Mouse (Mus musculus): ENCODE results near the gene Rnf113a2. TPM values are rescaled to one million over a fixed set of nuclear protein-coding genes. Genes with fewer than 3 reads are reported as not detected.

Rnf113a2 gene
- polyA plus RNA-seq, 1 experiment from 2014 or later: 23.6 TPM

DNA sequence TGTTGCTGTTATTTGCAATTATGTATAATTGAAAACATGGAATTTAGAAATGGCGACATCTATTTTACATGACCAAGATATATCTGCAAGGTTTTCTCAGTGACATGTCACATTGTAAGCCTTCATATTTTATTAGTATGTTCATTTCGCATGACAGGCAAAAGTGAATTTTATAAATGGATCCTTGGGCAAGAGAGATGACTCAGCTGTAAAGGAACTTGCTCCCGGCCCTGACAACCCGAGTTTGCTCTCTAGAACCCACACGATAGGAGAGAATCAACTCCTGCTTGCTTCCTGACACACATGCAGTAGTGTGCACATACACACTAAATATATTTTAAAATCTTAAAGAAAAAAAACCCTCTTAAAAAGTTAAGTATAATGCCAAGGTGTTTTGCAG is 44.4 kb downstream of the Rnf113a2 start:
- ATAC-seq: no peak
- no peak overlapping the region for H3K4me3 ChIP-seq (replicated peaks)
- peaks cover 13% of the 10 kb centered on the region; the same call in 1 of the 2 replicates for H3K36me3 ChIP-seq
- no peaks in the 10 kb centered on the region for H3K27me3 ChIP-seq (replicated peaks)
- WGBS: 90% methylated on average over 5 of the region's 5 CpGs
- H3K9me3 ChIP-seq: no peaks in the 10 kb centered on the region
- H3K4me1 ChIP-seq (replicated peaks): no peaks in the 10 kb centered on the region
- no peak overlapping the region for H3K4me2 ChIP-seq (replicated peaks)
- no peak overlapping the region for H3K9ac ChIP-seq
- H3K27ac ChIP-seq: no peak overlapping the region

DNA sequence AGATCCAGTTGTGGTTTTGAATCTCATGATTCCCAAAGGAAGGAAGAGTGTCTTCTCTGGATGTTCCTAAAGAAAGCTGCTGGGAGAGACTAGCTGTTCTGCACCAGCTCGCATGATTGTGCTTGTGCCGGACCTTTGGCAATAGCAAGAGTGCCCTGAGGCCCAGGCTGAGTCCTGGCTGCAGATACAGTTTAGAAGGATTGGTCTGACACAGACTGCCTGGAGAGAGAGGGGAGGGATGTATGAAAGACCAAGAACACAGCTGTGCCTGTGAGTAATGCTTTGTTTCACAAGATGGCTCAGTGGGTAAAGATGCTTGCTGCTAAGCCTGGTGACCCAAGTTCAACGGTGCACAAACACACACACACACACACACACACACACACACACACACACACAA is 45.9 kb downstream of the Rnf113a2 start:
- Histone ChIP-seq H3K9me3 (no peaks in the 10 kb centered on the region), H3K9ac (no peak overlapping the region), H3K4me2 (replicated peaks) (no peak overlapping the region), H3K27ac (no peak overlapping the region), H3K4me1 (replicated peaks) (no peaks in the 10 kb centered on the region), H3K4me3 (replicated peaks) (no peak overlapping the region), H3K36me3 (peaks cover 17% of the 10 kb centered on the region; the same call in 1 of the 2 replicates), H3K27me3 (replicated peaks) (no peaks in the 10 kb centered on the region)
- ATAC-seq: no peak
- 86% methylated on average over 3 of the region's 3 CpGs for WGBS

Other genes starting within 250 kb of the Rnf113a2 start
- 7.2 and 7.7 TPM in 2 replicates for gene Elmsan1, start 198.3 kb upstream of the Rnf113a2 start, polyA plus RNA-seq (2015; fragmentation: Nextera tagmentation; extraction: Ambion mirVana)
- gene Ptgr2, start 132.0 kb upstream of the Rnf113a2 start, polyA plus RNA-seq (2015; fragmentation: Nextera tagmentation; extraction: Ambion mirVana): 41.7 and 45.2 TPM in 2 replicates
- 54.7 and 61.6 TPM in 2 replicates for gene Zfp410, start 100.3 kb upstream of the Rnf113a2 start, polyA plus RNA-seq (2015; fragmentation: Nextera tagmentation; extraction: Ambion mirVana)
- gene Coq6, start 55.5 kb upstream of the Rnf113a2 start, polyA plus RNA-seq (2015; fragmentation: Nextera tagmentation; extraction: Ambion mirVana): 47.5 and 53.8 TPM in 2 replicates
- gene Fam161b, start 55.4 kb upstream of the Rnf113a2 start, polyA plus RNA-seq (2015; fragmentation: Nextera tagmentation; extraction: Ambion mirVana): 2.4 and 2.6 TPM in 2 replicates
- gene Entpd5, start 8.2 kb upstream of the Rnf113a2 start, polyA plus RNA-seq (2015; fragmentation: Nextera tagmentation; extraction: Ambion mirVana): 37.1 and 39.5 TPM in 2 replicates
- 0.52 and 0.80 TPM in 2 replicates for gene Bbof1, start 8.1 kb upstream of the Rnf113a2 start, polyA plus RNA-seq (2015; fragmentation: Nextera tagmentation; extraction: Ambion mirVana)
- gene Aldh6a1, start 33.8 kb downstream of the Rnf113a2 start, polyA plus RNA-seq (2015; fragmentation: Nextera tagmentation; extraction: Ambion mirVana): 29.0 and 31.8 TPM in 2 replicates
- 15.2 and 16.9 TPM in 2 replicates for gene Lin52, start 34.2 kb downstream of the Rnf113a2 start, polyA plus RNA-seq (2015; fragmentation: Nextera tagmentation; extraction: Ambion mirVana)
- gene Vsx2, start 152.6 kb downstream of the Rnf113a2 start, polyA plus RNA-seq (2015; fragmentation: Nextera tagmentation; extraction: Ambion mirVana): not detected in 2 replicates
- 16.5 and 20.8 TPM in 2 replicates for gene Abcd4, start 200.2 kb downstream of the Rnf113a2 start, polyA plus RNA-seq (2015; fragmentation: Nextera tagmentation; extraction: Ambion mirVana)
- not detected in 2 replicates for gene Vrtn, start 223.8 kb downstream of the Rnf113a2 start, polyA plus RNA-seq (2015; fragmentation: Nextera tagmentation; extraction: Ambion mirVana)

Measured in intestine, embryonic 15.5 days (tissue).